Mouse (Mus musculus): ENCODE data around the gene Inha.

DNA sequence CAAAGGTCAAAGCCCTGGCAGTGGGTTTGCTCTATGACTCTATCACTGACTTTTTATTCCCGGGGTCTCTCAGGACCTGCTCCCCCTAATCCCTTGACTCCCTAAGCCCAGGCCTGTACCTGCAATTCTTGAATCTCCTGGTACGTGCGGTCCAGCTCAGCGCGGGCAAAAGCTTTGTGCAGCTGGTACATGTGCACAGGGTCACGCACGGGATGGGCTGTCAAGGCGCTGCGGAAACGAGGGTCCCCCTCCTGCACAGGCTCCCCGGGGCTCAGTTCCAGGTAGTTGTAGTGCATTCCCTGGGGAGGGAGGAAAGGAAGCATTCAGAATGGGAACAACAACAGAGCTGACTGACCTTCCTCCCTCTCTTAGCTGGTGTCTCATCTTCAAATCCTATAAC lies 30.4 kb upstream of the Inha start:
- TF ChIP-seq CTCF (IDR thresholded peaks at IDR 0.05; ENCODE audit: extremely low read depth, insufficient read depth, insufficient read length, insufficient replicate concordance) (no peak), POLR2A (IDR thresholded peaks at IDR 0.05; ENCODE audit: low read depth, low read length) (no peak)

Measured in spleen, adult 2 months (tissue).